Mouse (Mus musculus): Measurements from ENCODE around the gene Myh2.

DNA sequence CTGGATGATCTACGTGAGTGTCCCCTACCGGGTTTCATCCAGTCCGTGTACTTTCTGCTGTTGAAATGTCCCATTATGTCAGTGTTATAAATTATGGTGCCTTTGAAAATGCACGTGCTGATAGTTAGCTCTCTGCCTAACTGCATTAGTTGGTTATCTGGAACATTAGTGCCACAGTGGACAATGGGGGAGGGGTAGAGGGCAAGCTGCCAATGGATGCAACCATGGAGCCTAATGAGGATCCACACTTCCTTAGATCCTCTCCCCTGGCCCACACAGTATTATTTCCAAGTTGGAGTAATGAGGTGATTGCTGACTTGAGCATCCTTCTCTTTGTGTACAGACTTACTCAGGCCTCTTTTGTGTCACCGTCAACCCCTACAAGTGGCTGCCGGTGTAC lies 70.2 kb downstream of the Myh2 start:
- TF ChIP-seq POLR2A (IDR thresholded peaks at IDR 0.05; ENCODE audit: borderline replicate concordance, control insufficient read depth, low read depth, low read length) (no peak), CTCF (IDR thresholded peaks at IDR 0.05; ENCODE audit: control insufficient read depth, insufficient read depth, low read length) (no peak)
